Mouse (Mus musculus) gastrocnemius, adult 2 months (tissue): ENCODE results near the gene Cacna1c. TPM values are rescaled to one million over a fixed set of nuclear protein-coding genes. Genes with fewer than 3 reads are reported as not detected.

Experiments
- DNase-seq: peaks from one replicate; pipeline ENCODE4 v3.0.0; 2022
- H3K27ac ChIP-seq: fragments of 200-600 bp; 2 replicates; pipeline ENCODE4 v1.8.1; 2022; ENCODE audit warnings: mild to moderate bottlenecking
- H3K4me3 ChIP-seq: fragments of 200-600 bp; 2 replicates; pipeline ENCODE4 v1.8.1; 2022; ENCODE audit warnings: mild to moderate bottlenecking, moderate library complexity
- CTCF ChIP-seq: fragments of 200-600 bp; IDR thresholded peaks from 2 replicates; pipeline ENCODE4 v1.8.1; 2022; ENCODE audit warnings: antibody characterized with exemption, mild to moderate bottlenecking, moderate library complexity
- intact Hi-C: fragments of 180-260 bp; cut with DNase I; formaldehyde crosslinking; loops from one replicate; pipeline ENCODE4 v1.15.1; 2025
- total RNA-seq, 2 experiments: library from RNA; stranded (reverse); gene quantifications; 2 replicates each; pipeline ENCODE4 v1.2.3; 2021

Gene Cacna1c
- total RNA-seq, 2 experiments from 2014 or later, result 1.7 to 1.9 TPM

GRCm38 (mm10) chr6:118989999-118990776 is 206.0 kb downstream of the Cacna1c start:
- DNase-seq, result no peak
- Histone ChIP-seq H3K27ac (peak overlapping the region; percentile 8), H3K4me3 (no peak overlapping the region)
- TF ChIP-seq CTCF, result no peak
- intact Hi-C loops, result no loop called here

- DNase-seq, result no peak
- Histone ChIP-seq H3K27ac (peak overlapping the region; percentile 13; the same call in 1 of the 2 replicates), H3K4me3 (no peak overlapping the region)
- intact Hi-C loops, result no loop called here
- TF ChIP-seq CTCF, result no peak
Observed at GRCm38 (mm10) chr6:118984181-118984901, 211.9 kb downstream of the Cacna1c start.

- no peak for TF ChIP-seq CTCF
- Histone ChIP-seq H3K4me3 (no peak overlapping the region), H3K27ac (peak overlapping the region; percentile 13; the same call in 1 of the 2 replicates)
- intact Hi-C loops, result no loop called here
- no peak for DNase-seq
Observed at GRCm38 (mm10) chr6:118983471-118984040, 212.7 kb downstream of the Cacna1c start.

- no peak for DNase-seq
- H3K4me3 ChIP-seq, result no peak overlapping the region
- no peak for TF ChIP-seq CTCF
- intact Hi-C loops, result no loop called here
- H3K27ac ChIP-seq, result no peak overlapping the region
Observed at GRCm38 (mm10) chr6:118980265-118980664, 216.0 kb downstream of the Cacna1c start.

- no peak for TF ChIP-seq CTCF
- H3K27ac ChIP-seq, result no peak overlapping the region
- no peak overlapping the region for H3K4me3 ChIP-seq
- no peak for DNase-seq
- intact Hi-C loops, result no loop called here
Observed at GRCm38 (mm10) chr6:118977443-118978271, 218.6 kb downstream of the Cacna1c start.

- no peak for DNase-seq
- intact Hi-C loops, result no loop called here
- Histone ChIP-seq H3K27ac (no peak overlapping the region), H3K4me3 (no peak overlapping the region)
- TF ChIP-seq CTCF, result no peak
Observed at GRCm38 (mm10) chr6:118976617-118977016, 219.6 kb downstream of the Cacna1c start.

- no peak for TF ChIP-seq CTCF
- Histone ChIP-seq H3K4me3 (no peak overlapping the region), H3K27ac (no peak overlapping the region)
- intact Hi-C loops, result no loop called here
- DNase-seq, result no peak
Observed at GRCm38 (mm10) chr6:118971844-118972531, 224.2 kb downstream of the Cacna1c start.

- TF ChIP-seq CTCF, result no peak
- H3K27ac ChIP-seq, result no peak overlapping the region
- intact Hi-C loops, result no loop called here
- no peak for DNase-seq
- H3K4me3 ChIP-seq, result no peak overlapping the region
Observed at GRCm38 (mm10) chr6:118968776-118969175, 227.4 kb downstream of the Cacna1c start.

- Histone ChIP-seq H3K27ac (no peak overlapping the region), H3K4me3 (no peak overlapping the region)
- no peak for DNase-seq
- intact Hi-C loops, result no loop called here
- no peak for TF ChIP-seq CTCF
Observed at GRCm38 (mm10) chr6:118966904-118967303, 229.3 kb downstream of the Cacna1c start.

GRCm38 (mm10) chr6:118965577-118965976 is 230.6 kb downstream of the Cacna1c start:
- TF ChIP-seq CTCF, result no peak
- H3K27ac ChIP-seq, result no peak overlapping the region
- H3K4me3 ChIP-seq, result no peak overlapping the region
- DNase-seq, result no peak
- intact Hi-C loops, result no loop called here

- Histone ChIP-seq H3K4me3 (no peak overlapping the region), H3K27ac (no peak overlapping the region)
- TF ChIP-seq CTCF, result no peak
- intact Hi-C loops, result no loop called here
- DNase-seq, result no peak
Observed at GRCm38 (mm10) chr6:118963806-118964205, 232.4 kb downstream of the Cacna1c start.

- H3K4me3 ChIP-seq, result no peak overlapping the region
- intact Hi-C loops, result no loop called here
- TF ChIP-seq CTCF, result no peak
Observed at GRCm38 (mm10) chr6:118963283-118963682, 232.9 kb downstream of the Cacna1c start.

More at GRCm38 (mm10) chr6:118963283-118963682, 232.9 kb downstream of the Cacna1c start:
- DNase-seq, result no peak
- H3K27ac ChIP-seq, result no peak overlapping the region
